Mouse (Mus musculus) liver, embryonic 11.5 days (tissue): ENCODE data around the gene Prrx2. TPM values are rescaled to one million over a fixed set of nuclear protein-coding genes. Genes with fewer than 3 reads are reported as not detected.

Experiments used
- ATAC-seq: fragments of 200-750 bp; cut with Nextera tagmentation; replicated peaks from 2 replicates; pipeline ENCODE4 v1.8.0; 2017; ENCODE audit warnings: moderate number of reproducible peaks, mild to moderate bottlenecking, moderate TSS enrichment, moderate library complexity; ENCODE audit not compliant: low FRiP score
- DNase-seq: peaks from one replicate; pipeline ENCODE4 v3.0.0-alpha.2; 2017; ENCODE audit warnings: low spot score
- H3K27ac ChIP-seq: fragments of 300-500 bp; sonication (generic); 2 replicates; pipeline ENCODE4 v1.5.1; 2014; ENCODE audit warnings: mild to moderate bottlenecking, low read depth, low read length, control low read depth
- H3K27me3 ChIP-seq: fragments of 300-500 bp; sonication (generic); replicated peaks from 2 replicates; pipeline ENCODE4 v1.6.1; 2014; ENCODE audit warnings: low read length, mixed read lengths; ENCODE audit not compliant: control insufficient read depth, insufficient read depth
- H3K36me3 ChIP-seq: fragments of 300-500 bp; sonication (generic); 2 replicates; pipeline ENCODE4 v1.6.1; 2014; ENCODE audit warnings: mild to moderate bottlenecking, low read length, moderate library complexity, mixed read lengths; ENCODE audit not compliant: control insufficient read depth, insufficient read depth
- H3K4me1 ChIP-seq: fragments of 300-500 bp; sonication (generic); replicated peaks from 2 replicates; pipeline ENCODE4 v1.6.1; 2014; ENCODE audit warnings: low read length, mixed read lengths; ENCODE audit not compliant: control insufficient read depth, insufficient read depth
- H3K4me2 ChIP-seq: fragments of 300-500 bp; sonication (generic); 2 replicates; pipeline ENCODE4 v1.6.1; 2014; ENCODE audit warnings: mild to moderate bottlenecking, control low read depth, moderate library complexity
- H3K4me3 ChIP-seq: fragments of 300-500 bp; sonication (generic); 2 replicates; pipeline ENCODE4 v1.5.1; 2014; ENCODE audit warnings: low read depth, low read length, control low read depth
- H3K9ac ChIP-seq: fragments of 300-500 bp; sonication (generic); 2 replicates; pipeline ENCODE4 v1.6.1; 2014; ENCODE audit warnings: low read depth, low read length, control low read depth
- H3K9me3 ChIP-seq: fragments of 300-500 bp; sonication (generic); 2 replicates; pipeline ENCODE4 v1.6.1; 2016; ENCODE audit warnings: low read length, inconsistent platforms, mixed read lengths; ENCODE audit not compliant: control insufficient read depth
- WGBS: fragments of 180-500 bp; shearing (Covaris S2); extraction: QIAGEN DNeasy Blood & Tissue Kit; methylation state at CpG from one replicate; pipeline ENCODE4 v1.1.7; 2014; 5-methylcytosine and 5-hydroxymethylcytosine counted together
- polyA plus RNA-seq: library from polyadenylated mRNA; unstranded; fragments of >200 nt; fragmentation: Nextera tagmentation; extraction: Ambion mirVana; gene quantifications from 2 replicates; pipeline ENCODE4 v1.2.1, GENCODE M21; 2014

The Prrx2 gene
- polyA plus RNA-seq, 1 experiment from 2014 or later: 9.4 TPM

GRCm38 (mm10) chr2:30885453-30886163 is 50.8 kb downstream of the Prrx2 start:
- H3K4me3 ChIP-seq: no peak overlapping the region
- no peak overlapping the region for H3K9ac ChIP-seq
- no peak overlapping the region for H3K27ac ChIP-seq
- no peaks in the 10 kb centered on the region; the same call in 1 of the 2 replicates for H3K36me3 ChIP-seq
- H3K4me2 ChIP-seq: no peak overlapping the region
- H3K27me3 ChIP-seq: 0 out of 2 replicates have a peak, but pooled peaks cover 4% of the 10 kb centered on the region
- no peak for DNase-seq
- no peaks in the 10 kb centered on the region for H3K9me3 ChIP-seq
- 49% methylated on average over 9 of the region's 9 CpGs for WGBS
- H3K4me1 ChIP-seq: no peaks in the 10 kb centered on the region
- no peak for ATAC-seq

- Histone ChIP-seq H3K4me1 (no peaks in the 10 kb centered on the region; the same call in 1 of the 2 replicates), H3K27ac (no peak overlapping the region), H3K4me3 (no peak overlapping the region), H3K4me2 (no peak overlapping the region), H3K9me3 (no peaks in the 10 kb centered on the region), H3K9ac (no peak overlapping the region), H3K36me3 (no peaks in the 10 kb centered on the region), H3K27me3 (0 out of 2 replicates have a peak, but pooled peaks cover 4% of the 10 kb centered on the region)
- peak; percentile 41 for DNase-seq
- ATAC-seq: no peak
- WGBS: 14% methylated on average over 3 of the region's 3 CpGs
Observed at GRCm38 (mm10) chr2:30891002-30891401, 56.2 kb downstream of the Prrx2 start.

- Histone ChIP-seq H3K36me3 (no peaks in the 10 kb centered on the region), H3K27ac (no peak overlapping the region; the same call in 1 of the 2 replicates), H3K9me3 (no peaks in the 10 kb centered on the region), H3K4me3 (no peak overlapping the region), H3K9ac (no peak overlapping the region), H3K4me1 (peaks cover 2% of the 10 kb centered on the region; the same call in 1 of the 2 replicates), H3K4me2 (no peak overlapping the region), H3K27me3 (0 out of 2 replicates have a peak, but pooled peaks cover 4% of the 10 kb centered on the region)
- WGBS: 23% methylated on average over 6 of the region's 6 CpGs
- DNase-seq: no peak
- peak; percentile 56 for ATAC-seq
Observed at GRCm38 (mm10) chr2:30893399-30893798, 58.6 kb downstream of the Prrx2 start.

GRCm38 (mm10) chr2:30893946-30894345 is 59.2 kb downstream of the Prrx2 start:
- H3K4me3 ChIP-seq: no peak overlapping the region
- WGBS: 71% methylated on average over 7 of the region's 7 CpGs
- peaks cover 2% of the 10 kb centered on the region; the same call in 1 of the 2 replicates for H3K4me1 ChIP-seq
- ATAC-seq (no peak), DNase-seq (no peak)
- H3K9me3 ChIP-seq: no peaks in the 10 kb centered on the region
- no peak overlapping the region for H3K9ac ChIP-seq
- 0 out of 2 replicates have a peak, but pooled peaks cover 4% of the 10 kb centered on the region for H3K27me3 ChIP-seq
- no peak overlapping the region for H3K4me2 ChIP-seq
- H3K36me3 ChIP-seq: no peaks in the 10 kb centered on the region
- H3K27ac ChIP-seq: no peak overlapping the region; the same call in 1 of the 2 replicates

- no peak for ATAC-seq
Observed at GRCm38 (mm10) chr2:30897291-30897690, 62.5 kb downstream of the Prrx2 start.

GRCm38 (mm10) chr2:30899397-30900069 is 64.8 kb downstream of the Prrx2 start:
- peaks cover 20% of the 10 kb centered on the region for H3K27me3 ChIP-seq
- no peak overlapping the region for H3K27ac ChIP-seq
- WGBS: 85% methylated on average over 14 of the region's 14 CpGs
- DNase-seq: no peak
- H3K4me3 ChIP-seq: no peak overlapping the region
- peaks cover 10% of the 10 kb centered on the region for H3K4me1 ChIP-seq
- no peak for ATAC-seq
- no peak overlapping the region for H3K4me2 ChIP-seq
- H3K9ac ChIP-seq: no peak overlapping the region
- no peaks in the 10 kb centered on the region for H3K9me3 ChIP-seq
- no peaks in the 10 kb centered on the region; the same call in 1 of the 2 replicates for H3K36me3 ChIP-seq

More at GRCm38 (mm10) chr2:30897291-30897690, 62.5 kb downstream of the Prrx2 start:
- no peak for DNase-seq
- Histone ChIP-seq H3K27ac (no peak overlapping the region), H3K27me3 (peaks cover 7% of the 10 kb centered on the region), H3K4me3 (no peak overlapping the region), H3K36me3 (no peaks in the 10 kb centered on the region; the same call in 1 of the 2 replicates), H3K9me3 (no peaks in the 10 kb centered on the region), H3K4me1 (peaks cover 4% of the 10 kb centered on the region; the same call in 1 of the 2 replicates), H3K4me2 (no peak overlapping the region), H3K9ac (no peak overlapping the region)
- 41% methylated on average over 6 of the region's 6 CpGs for WGBS

- Histone ChIP-seq H3K4me2 (no peak overlapping the region), H3K36me3 (no peaks in the 10 kb centered on the region; the same call in 1 of the 2 replicates), H3K27ac (no peak overlapping the region), H3K4me1 (peaks cover 10% of the 10 kb centered on the region), H3K4me3 (no peak overlapping the region), H3K9me3 (no peaks in the 10 kb centered on the region), H3K27me3 (peaks cover 20% of the 10 kb centered on the region), H3K9ac (no peak overlapping the region)
- 48% methylated on average over 6 of the region's 6 CpGs for WGBS
- DNase-seq (no peak), ATAC-seq (no peak)
Observed at GRCm38 (mm10) chr2:30901646-30902160, 66.9 kb downstream of the Prrx2 start.

GRCm38 (mm10) chr2:30902256-30902655 is 67.5 kb downstream of the Prrx2 start:
- Histone ChIP-seq H3K4me2 (peak overlapping the region; percentile 62; the same call in 1 of the 2 replicates), H3K27ac (no peak overlapping the region), H3K4me1 (peaks cover 8% of the 10 kb centered on the region), H3K4me3 (no peak overlapping the region), H3K36me3 (no peaks in the 10 kb centered on the region; the same call in 1 of the 2 replicates), H3K27me3 (peaks cover 20% of the 10 kb centered on the region), H3K9ac (no peak overlapping the region; the same call in 1 of the 2 replicates), H3K9me3 (no peaks in the 10 kb centered on the region)
- DNase-seq: no peak
- WGBS: 36% methylated on average over 8 of the region's 8 CpGs
- no peak for ATAC-seq
